Comparison of ENCODE assay signal across 8 mouse cellular contexts in genomic region chr17:15375224-15375623, GRCm38 (mm10). TPM values are rescaled to one million over a fixed set of nuclear protein-coding genes. Genes with fewer than 3 reads are reported as not detected.
DNase-seq lines count a peak whose midpoint lies in the region; ATAC-seq lines count a peak whose summit lies in the region.

No protein-coding gene starts in this region.

- no peak for ATAC-seq in lung, embryonic 16.5 days (ENCODE audit: low read depth)
- ATAC-seq in embryonic facial prominence, embryonic 13.5 days (ENCODE audit: insufficient number of reproducible peaks, insufficient read depth, low FRiP score, low TSS enrichment, low read depth) = no peak
- ATAC-seq in intestine, embryonic 15.5 days = no peak
- peak; percentile 2; the same call in 1 of the 2 replicates for ATAC-seq in neural tube, embryonic 13.5 days (ENCODE audit: low read depth)

- H3K4me3 ChIP-seq in lung, embryonic 16.5 days (ENCODE audit: low read length) = peak overlapping the region; percentile 52
- peak overlapping the region; percentile 59 for H3K4me3 ChIP-seq in embryonic facial prominence, embryonic 13.5 days
- H3K4me3 ChIP-seq in intestine, embryonic 15.5 days (replicated peaks) = peak overlapping the region; percentile 63
- H3K4me3 ChIP-seq in neural tube, embryonic 13.5 days = peak overlapping the region; percentile 91

- H3K36me3 ChIP-seq in lung, embryonic 16.5 days (ENCODE audit: control insufficient read depth, insufficient read depth, low read length) = no peaks in the 10 kb centered on the region
- H3K36me3 ChIP-seq in embryonic facial prominence, embryonic 13.5 days = no peaks in the 10 kb centered on the region
- H3K36me3 ChIP-seq in intestine, embryonic 15.5 days = 0 out of 2 replicates have a peak, but pooled peaks cover 4% of the 10 kb centered on the region
- H3K36me3 ChIP-seq in neural tube, embryonic 13.5 days = peaks cover 9% of the 10 kb centered on the region

- peaks cover 49% of the 10 kb centered on the region for H3K27me3 ChIP-seq in lung, embryonic 16.5 days (ENCODE audit: control insufficient read depth, insufficient read depth, low read depth, low read length)
- peaks cover 93% of the 10 kb centered on the region for H3K27me3 ChIP-seq in embryonic facial prominence, embryonic 13.5 days
- H3K27me3 ChIP-seq in intestine, embryonic 15.5 days (replicated peaks) = peaks cover 12% of the 10 kb centered on the region; the same call in 1 of the 2 replicates
- H3K27me3 ChIP-seq in neural tube, embryonic 13.5 days = no peaks in the 10 kb centered on the region

- H3K27ac ChIP-seq in lung, embryonic 16.5 days (ENCODE audit: low read length) = no peak overlapping the region
- no peak overlapping the region for H3K27ac ChIP-seq in embryonic facial prominence, embryonic 13.5 days
- peak overlapping the region; percentile 85 for H3K27ac ChIP-seq in intestine, embryonic 15.5 days
- peak overlapping the region; percentile 98 for H3K27ac ChIP-seq in neural tube, embryonic 13.5 days (replicated peaks)

- no peaks in the 10 kb centered on the region for H3K9me3 ChIP-seq in lung, embryonic 16.5 days (ENCODE audit: control insufficient read depth, low read length)
- no peaks in the 10 kb centered on the region for H3K9me3 ChIP-seq in embryonic facial prominence, embryonic 13.5 days
- H3K9me3 ChIP-seq in intestine, embryonic 15.5 days = no peaks in the 10 kb centered on the region
- H3K9me3 ChIP-seq in neural tube, embryonic 13.5 days = no peaks in the 10 kb centered on the region

- under 1% methylated on average over 18 of the region's 18 CpGs for WGBS in lung, embryonic 16.5 days
- whole genome bisulfite sequencing in embryonic facial prominence, embryonic 13.5 days = 0% methylated on average over 18 of the region's 18 CpGs
- 0% methylated on average over 18 of the region's 18 CpGs for WGBS in intestine, embryonic 15.5 days
- WGBS in neural tube, embryonic 13.5 days = under 1% methylated on average over 18 of the region's 18 CpGs

- intact Hi-C loops in left cerebral cortex, postnatal 14 days (cut with DNase I) = loop anchor here (5.0 kb wide), 3 partner anchors 92 to 198 kb away; no protein-coding TSS in a partner anchor

- no peak for DNase-seq in lung, postnatal 4 days
- no peak for DNase-seq in retina, postnatal 1 day
- DNase-seq in left cerebral cortex, postnatal 14 days (ENCODE audit: low spot score in 2 of 2) = no peak
- no peak for DNase-seq in frontal cortex, postnatal 14 days (ENCODE audit: low spot score in 2 of 2)

- H3K4me2 ChIP-seq in lung, embryonic 16.5 days (ENCODE audit: low read depth, low read length) = peak overlapping the region; percentile 76
- peak overlapping the region; percentile 99 for H3K4me2 ChIP-seq in embryonic facial prominence, embryonic 13.5 days
- peak overlapping the region; percentile 99 for H3K4me2 ChIP-seq in intestine, embryonic 15.5 days (replicated peaks)
- peak overlapping the region; percentile 91 for H3K4me2 ChIP-seq in neural tube, embryonic 13.5 days

- peaks cover 13% of the 10 kb centered on the region for H3K4me1 ChIP-seq in lung, embryonic 16.5 days (replicated peaks; ENCODE audit: control insufficient read depth, insufficient read depth, low read length)
- peaks cover 39% of the 10 kb centered on the region for H3K4me1 ChIP-seq in embryonic facial prominence, embryonic 13.5 days
- H3K4me1 ChIP-seq in intestine, embryonic 15.5 days (replicated peaks) = peaks cover 47% of the 10 kb centered on the region
- H3K4me1 ChIP-seq in neural tube, embryonic 13.5 days (replicated peaks) = peaks cover 83% of the 10 kb centered on the region

- peak overlapping the region; percentile 61 for H3K9ac ChIP-seq in lung, embryonic 16.5 days (ENCODE audit: low read length)
- peak overlapping the region; percentile 70 for H3K9ac ChIP-seq in embryonic facial prominence, embryonic 13.5 days
- H3K9ac ChIP-seq in intestine, embryonic 15.5 days = peak overlapping the region; percentile 73
- H3K9ac ChIP-seq in neural tube, embryonic 13.5 days = peak overlapping the region; percentile 91

RNA-seq across cellular contexts. Expression of gene Dll1, which starts 1.4 kb away (rescaled TPM):
- polyA plus RNA-seq in lung, embryonic 16.5 days (2015; fragmentation: Nextera tagmentation; extraction: Ambion mirVana) = 4.4 and 7.1 TPM in 2 replicates
- polyA plus RNA-seq in embryonic facial prominence, embryonic 13.5 days (2015; fragmentation: Nextera tagmentation; extraction: Ambion mirVana) = 4.0 and 5.1 TPM in 2 replicates
- polyA plus RNA-seq in intestine, embryonic 15.5 days (2015; fragmentation: Nextera tagmentation; extraction: Ambion mirVana) = 20.7 and 23.3 TPM in 2 replicates
- polyA plus RNA-seq in neural tube, embryonic 13.5 days (2015; fragmentation: Nextera tagmentation; extraction: Ambion mirVana) = 24.2 and 28.7 TPM in 2 replicates
- 1 to 10 TPM; 8.2 to 9.0 TPM for total RNA-seq in left cerebral cortex, postnatal 14 days (2021)

RNA-seq across cellular contexts. Expression of gene Fam120b, which starts 20.8 kb away (rescaled TPM):
- polyA plus RNA-seq in lung, embryonic 16.5 days (2015; fragmentation: Nextera tagmentation; extraction: Ambion mirVana) = 26.1 and 27.4 TPM in 2 replicates
- polyA plus RNA-seq in embryonic facial prominence, embryonic 13.5 days (2015; fragmentation: Nextera tagmentation; extraction: Ambion mirVana) = 31.1 and 35.9 TPM in 2 replicates
- polyA plus RNA-seq in intestine, embryonic 15.5 days (2015; fragmentation: Nextera tagmentation; extraction: Ambion mirVana) = 26.9 and 27.7 TPM in 2 replicates
- polyA plus RNA-seq in neural tube, embryonic 13.5 days (2015; fragmentation: Nextera tagmentation; extraction: Ambion mirVana) = 42.4 and 45.0 TPM in 2 replicates
- total RNA-seq in left cerebral cortex, postnatal 14 days (2021) = 10 to 100 TPM; 34.2 to 38.5 TPM

Comparison
In these comparisons a context has a peak if more than half of its experiments do, and no peak if none do; other contexts are left out.
1. H3K27ac ChIP-seq: peak in intestine, embryonic 15.5 days (single experiment) and neural tube, embryonic 13.5 days (single experiment); none in lung, embryonic 16.5 days (single experiment) and embryonic facial prominence, embryonic 13.5 days (single experiment).
2. Peak in every context shown above with its lines, with median percentiles within 50 percentile points of each other: H3K4me2 ChIP-seq, H3K4me3 ChIP-seq and H3K9ac ChIP-seq.